Mouse (Mus musculus) duodenum, adult 2 months (tissue): ENCODE measurements around the gene Svopl. TPM values are rescaled to one million over a fixed set of nuclear protein-coding genes. Genes with fewer than 3 reads are reported as not detected.

Experiments used
- polyA plus RNA-seq: library from polyadenylated mRNA; depleted of rRNA; stranded (reverse); fragments of >200 nt; gene quantifications from 2 replicates; pipeline ENCODE4 v1.2.3, GENCODE M21; 2012; ENCODE audit warnings: low replicate concordance; rRNA removed

Gene Svopl
- polyA plus RNA-seq: 0.25 and 0.30 TPM in 2 replicates

DNA sequence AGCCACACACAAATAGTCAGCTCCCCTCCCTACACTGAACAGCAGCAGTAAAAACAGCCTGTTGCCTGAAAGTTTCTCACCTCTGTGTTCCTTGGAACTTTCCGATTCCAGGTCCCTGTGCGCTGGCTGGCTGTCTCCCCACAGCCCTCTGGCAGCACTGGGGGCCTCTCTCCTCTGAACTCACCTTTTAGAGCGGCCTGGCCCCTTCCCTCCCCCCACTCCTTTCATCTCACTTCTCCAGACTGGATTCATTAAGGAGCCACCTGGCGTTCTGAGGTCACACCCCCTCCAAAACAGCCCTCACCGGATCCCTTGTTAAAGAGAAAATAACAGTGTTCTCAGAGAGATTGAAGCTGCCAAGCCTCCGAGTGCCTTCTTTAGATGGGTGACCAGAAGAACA, at the start of gene Svopl:
Gene Svopl, minus strand, starts transcription at position 159 of the 400 bp plus-strand sequence.

Other genes with a start within 250 kb of the Svopl start
- 2.8 and 7.9 TPM in 2 replicates for gene Trim24, start 176.2 kb downstream of the Svopl start, polyA plus RNA-seq
- gene Tmem213, start 62.3 kb upstream of the Svopl start, polyA plus RNA-seq: 7.6 TPM in 1 of 2 replicates, not detected in the other
- gene Atp6v0a4, start 77.6 kb upstream of the Svopl start, polyA plus RNA-seq: 0.02 and 2.7 TPM in 2 replicates
- 0.17 and 0.88 TPM in 2 replicates for gene D630045J12Rik, start 207.0 kb upstream of the Svopl start, polyA plus RNA-seq